Mouse (Mus musculus): ENCODE measurements around the gene Ehd4.

GRCm38 (mm10) chr2:120105861-120106260 lies 48.5 kb downstream of the Ehd4 start:
- no peak for TF ChIP-seq CTCF (IDR thresholded peaks at IDR 0.05 in 2 of 3, conservative IDR thresholded peaks at IDR 0.05 in 1 of 3; ENCODE audit: control insufficient read depth in 1 of 3, insufficient read depth in 1 of 3, low read depth in 2 of 3, low read length in 3 of 3, poor library complexity in 1 of 3, severe bottlenecking in 1 of 3)
- TF ChIP-seq USF1 (IDR thresholded peaks at IDR 0.05; ENCODE audit: low read depth, low read length): no peak
